Mouse (Mus musculus) effector memory CD4-positive, alpha-beta T cell, adult 5 months (primary cell): Measurements from ENCODE around the gene Dnah1. TPM values are rescaled to one million over a fixed set of nuclear protein-coding genes. Genes with fewer than 3 reads are reported as not detected.

ENCODE experiments used
- polyA plus RNA-seq: library from polyadenylated mRNA; unstranded; fragments of 100-300 nt; shearing (Covaris generic); gene quantifications from one replicate; pipeline ENCODE4 v1.2.1, GENCODE M21; 2017

Gene Dnah1
- polyA plus RNA-seq = not detected

DNA sequence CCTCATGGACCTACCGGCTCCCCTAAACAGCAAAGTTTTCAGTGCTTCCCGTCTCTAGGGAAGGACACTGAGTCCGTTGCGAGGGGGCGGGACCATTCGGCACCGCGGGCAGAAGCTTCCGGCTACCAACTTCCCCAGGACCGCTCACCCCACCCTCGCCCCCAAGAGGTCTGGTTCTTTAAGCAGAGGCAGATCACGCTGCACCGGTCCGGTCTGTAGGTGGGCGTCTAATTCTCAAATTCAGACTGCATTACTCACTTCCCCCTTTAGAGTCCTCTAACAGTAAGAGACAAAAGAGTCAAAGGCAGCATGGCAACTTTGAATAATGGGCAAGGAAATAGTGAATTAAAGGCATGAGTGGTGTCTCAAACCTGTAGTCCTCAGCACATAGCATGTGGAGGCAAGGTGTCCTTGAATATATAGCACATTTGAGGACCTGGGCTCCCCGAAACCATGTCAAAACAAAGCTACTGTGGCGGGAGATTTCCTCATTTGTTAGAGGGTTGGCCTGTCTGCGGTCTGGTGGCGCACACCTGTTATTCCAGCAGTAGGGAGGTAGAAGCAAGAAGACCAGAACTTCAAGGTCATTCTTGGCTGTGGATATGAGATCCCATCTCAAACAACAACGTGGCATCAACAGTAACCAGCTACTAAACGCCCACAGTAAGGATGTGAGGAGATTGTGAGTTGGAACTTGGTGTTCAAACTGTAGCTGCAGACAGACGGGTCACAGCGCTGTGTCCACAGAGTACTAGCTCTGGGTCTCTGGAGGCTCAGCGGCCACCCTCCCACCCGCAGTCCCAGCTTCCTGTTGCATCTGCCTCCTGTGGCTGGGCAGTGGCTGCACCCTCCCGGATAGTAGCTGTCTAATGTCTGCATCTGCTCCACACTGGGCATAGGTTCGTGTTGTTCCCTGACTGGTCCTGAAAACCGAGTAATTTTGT, at the start of gene Dnah1:
TSS of gene Dnah1 (minus strand) at position 48 of the 944 bp plus-strand sequence.

DNA sequence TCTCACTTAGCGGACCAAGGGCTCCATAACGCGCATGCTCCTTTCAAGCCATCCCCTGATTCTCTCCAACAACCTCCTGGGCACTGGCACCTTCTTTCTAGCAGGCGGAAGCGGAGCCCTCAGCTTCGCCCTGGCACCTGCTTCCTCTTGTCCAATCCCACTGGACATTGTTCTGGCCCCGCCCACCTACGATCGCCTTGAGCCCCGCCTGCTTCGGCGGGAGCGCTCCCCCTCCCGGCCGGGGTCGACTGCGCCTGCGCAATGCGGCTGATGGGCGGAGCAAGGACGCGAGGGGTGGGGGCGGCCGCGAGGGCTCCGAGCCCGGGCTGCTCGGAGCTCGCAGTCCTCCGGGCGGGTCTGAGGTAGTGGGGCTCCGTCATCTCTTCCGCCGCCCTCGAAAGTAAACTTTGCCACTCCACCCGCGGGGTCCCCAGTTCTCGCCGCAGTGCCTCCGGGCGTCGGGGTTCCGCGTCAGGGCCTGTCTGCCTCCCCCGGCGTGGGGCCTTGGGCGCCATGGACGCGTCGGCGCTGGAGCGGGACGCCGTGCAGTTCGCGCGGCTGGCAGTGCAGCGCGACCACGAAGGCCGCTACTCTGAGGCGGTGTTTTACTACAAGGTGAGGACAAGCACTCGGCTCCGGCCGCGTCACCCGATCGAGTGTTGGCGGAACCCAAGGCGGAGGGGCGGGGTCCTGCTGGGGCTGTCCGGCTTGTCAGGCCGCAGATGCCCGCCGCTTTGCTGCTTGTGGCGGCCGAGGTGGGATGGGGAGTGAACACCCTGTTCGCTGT, 12.9 kb upstream of the Dnah1 start, which contains the start of gene Capn7:
TSS of gene Capn7 (plus strand) at position 270 of the 787 bp plus-strand sequence.

DNA sequence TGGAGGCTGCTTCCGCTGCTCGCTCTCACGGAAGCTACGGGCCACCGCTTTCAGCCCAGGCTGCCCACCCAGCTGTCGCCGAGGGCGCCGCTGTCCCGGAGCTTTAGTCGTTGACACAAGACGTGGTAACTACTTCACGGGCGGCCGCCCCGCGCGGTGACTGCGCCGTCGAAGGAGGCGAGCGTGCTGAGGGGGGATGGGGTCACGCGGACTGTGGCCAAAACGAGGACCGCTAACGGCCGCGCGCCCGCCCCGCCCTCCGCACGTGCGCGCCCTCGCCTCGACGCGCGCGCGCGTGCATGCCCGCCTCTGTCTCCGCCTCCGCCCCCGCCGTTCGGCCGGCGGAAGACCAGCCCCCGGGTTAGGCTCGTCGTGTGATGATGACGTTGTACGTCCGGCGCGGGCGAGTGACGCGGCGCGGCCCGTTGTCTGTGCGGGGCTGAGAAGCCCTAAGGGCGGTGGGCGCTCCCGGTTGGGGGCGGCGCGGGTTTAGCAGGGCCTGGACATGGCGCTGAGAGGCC, 72.6 kb downstream of the Dnah1 start, which contains the start of the genes Phf7 and Bap1:
TSS of gene Phf7 (minus strand) at position 234 of the 521 bp plus-strand sequence.
TSS of gene Bap1 (plus strand) at position 367 of the 521 bp plus-strand sequence.

DNA sequence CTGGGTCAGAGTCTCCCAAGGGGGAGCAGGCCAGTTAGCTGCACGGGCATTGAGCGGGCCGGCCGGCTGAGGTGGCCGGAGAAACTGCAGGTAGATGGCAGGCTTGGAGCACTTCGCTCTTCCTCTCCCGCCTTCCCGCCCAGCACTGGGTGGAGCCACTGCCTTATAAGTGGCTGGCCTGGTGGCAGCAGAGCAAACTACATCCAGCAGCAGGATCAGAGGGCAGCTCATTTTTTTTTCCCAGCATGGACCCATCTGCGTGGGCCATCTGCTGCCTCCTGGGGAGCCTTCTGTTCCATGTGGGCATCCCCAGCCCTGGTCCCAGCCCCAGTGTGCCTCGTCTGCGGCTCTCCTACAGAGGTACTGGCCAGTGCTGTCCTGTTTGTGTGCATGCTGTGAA, 106.0 kb downstream of the Dnah1 start, which contains the start of gene Sema3g:
TSS of gene Sema3g (plus strand) at position 195 of the 400 bp plus-strand sequence.

DNA sequence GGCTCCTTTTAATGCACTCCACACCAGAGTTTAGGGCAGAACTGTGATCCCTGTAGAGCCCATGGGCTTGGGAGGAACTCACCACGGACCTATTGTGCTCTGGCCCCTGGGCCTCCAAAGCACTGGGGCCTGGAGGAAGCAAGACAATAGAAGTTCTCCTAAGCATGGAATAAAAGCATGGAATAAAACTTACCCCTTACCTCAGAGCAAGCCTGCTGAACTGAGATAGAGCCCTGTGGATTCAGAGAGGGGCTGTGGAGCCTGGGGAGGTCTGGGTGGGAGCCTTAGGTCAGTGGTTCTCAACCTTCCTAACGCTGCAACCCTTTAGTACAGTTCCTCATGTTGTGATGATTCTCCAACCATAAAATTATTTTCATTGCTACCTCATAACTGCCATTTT, 106.8 kb downstream of the Dnah1 start, which contains the start of gene Nisch:
TSS of gene Nisch (minus strand) at position 101 of the 400 bp plus-strand sequence.

Other genes with a start within 250 kb of the Dnah1 start
- 41.6 TPM for gene Smim4, start 194.9 kb downstream of the Dnah1 start, polyA plus RNA-seq
- not detected for gene Nt5dc2, start 192.8 kb downstream of the Dnah1 start, polyA plus RNA-seq
- gene Stab1, start 155.3 kb downstream of the Dnah1 start, polyA plus RNA-seq = 0.76 TPM
- gene Tnnc1, start 115.6 kb downstream of the Dnah1 start, polyA plus RNA-seq = not detected
- gene Nisch, start 107.0 kb downstream of the Dnah1 start, polyA plus RNA-seq = 242 TPM
- gene Sema3g, start 106.0 kb downstream of the Dnah1 start, polyA plus RNA-seq = not detected
- 6.8 TPM for gene Phf7, start 72.6 kb downstream of the Dnah1 start, polyA plus RNA-seq
- gene Bap1, start 72.4 kb downstream of the Dnah1 start, polyA plus RNA-seq = 78.6 TPM
- gene Capn7, start 12.7 kb upstream of the Dnah1 start, polyA plus RNA-seq = 47.1 TPM
- 38.5 TPM for gene Sh3bp5, start 112.2 kb upstream of the Dnah1 start, polyA plus RNA-seq
- gene Eaf1, start 170.5 kb upstream of the Dnah1 start, polyA plus RNA-seq = 22.1 TPM
- gene Mettl6, start 171.1 kb upstream of the Dnah1 start, polyA plus RNA-seq = 26.0 TPM